Mouse (Mus musculus): ENCODE data around the gene Jarid2.

DNA sequence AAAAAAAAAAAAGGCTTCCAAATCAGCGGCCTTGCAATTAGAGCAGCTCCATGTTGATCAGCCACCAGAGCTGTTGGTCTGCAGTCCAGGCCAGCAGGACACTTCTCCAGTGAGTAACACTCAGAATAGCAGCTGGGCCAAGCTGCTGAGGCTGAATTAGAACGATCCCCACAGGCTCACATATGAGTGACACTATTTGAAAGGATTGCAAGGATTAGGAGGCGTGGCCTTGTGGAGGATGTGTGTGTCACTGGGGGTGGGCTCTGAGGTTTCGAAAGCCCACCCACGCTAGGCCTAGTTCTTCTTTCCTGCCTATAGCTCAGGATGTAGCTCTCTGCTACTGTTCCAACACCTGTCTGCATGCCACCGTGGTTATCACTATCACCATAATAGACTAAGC is 226.5 kb downstream of the Jarid2 start:
- TF ChIP-seq CTCF (IDR thresholded peaks at IDR 0.05; ENCODE audit: borderline replicate concordance, insufficient read depth, low read depth, low read length) = no peak
- TF ChIP-seq POLR2A (IDR thresholded peaks at IDR 0.05; ENCODE audit: borderline replicate concordance, insufficient read depth, low read length) = no peak

Data from cerebellum, adult 2 months (tissue).